Mouse (Mus musculus): ENCODE measurements around the gene Cblc.
"Not testable (repeated sequence)": the region's sequence is repeated elsewhere in the genome, so short reads cannot be mapped to it uniquely, and the experiment has no call there.

The Cblc gene

DNA sequence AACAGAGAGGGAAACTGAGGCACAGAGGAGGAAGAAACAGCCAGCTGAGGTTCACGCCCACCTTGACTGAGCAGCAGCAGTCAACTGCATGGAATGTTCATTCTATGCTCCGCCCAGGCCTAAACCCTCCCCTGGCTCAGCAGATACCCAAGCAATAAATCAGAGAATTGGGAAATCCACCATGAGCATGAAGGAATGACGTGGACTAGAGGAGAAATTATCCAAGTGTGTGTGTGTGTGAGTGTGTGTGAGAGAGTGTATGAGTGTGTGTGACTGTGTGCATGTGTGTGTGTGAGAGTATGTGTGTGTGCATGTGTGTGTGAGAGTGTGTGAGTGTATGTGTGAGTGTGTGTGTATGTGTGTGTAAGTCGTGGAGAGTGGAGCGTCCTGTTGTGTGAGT lies 21.8 kb upstream of the Cblc start:
- no peak for DNase-seq

- DNase-seq: no peak
These were observed 20.9 kb upstream of the Cblc start for GRCm38 (mm10) chr7:19817382-19818105.

GRCm38 (mm10) chr7:19816224-19816771 lies 19.7 kb upstream of the Cblc start:
- no peak for DNase-seq

DNA sequence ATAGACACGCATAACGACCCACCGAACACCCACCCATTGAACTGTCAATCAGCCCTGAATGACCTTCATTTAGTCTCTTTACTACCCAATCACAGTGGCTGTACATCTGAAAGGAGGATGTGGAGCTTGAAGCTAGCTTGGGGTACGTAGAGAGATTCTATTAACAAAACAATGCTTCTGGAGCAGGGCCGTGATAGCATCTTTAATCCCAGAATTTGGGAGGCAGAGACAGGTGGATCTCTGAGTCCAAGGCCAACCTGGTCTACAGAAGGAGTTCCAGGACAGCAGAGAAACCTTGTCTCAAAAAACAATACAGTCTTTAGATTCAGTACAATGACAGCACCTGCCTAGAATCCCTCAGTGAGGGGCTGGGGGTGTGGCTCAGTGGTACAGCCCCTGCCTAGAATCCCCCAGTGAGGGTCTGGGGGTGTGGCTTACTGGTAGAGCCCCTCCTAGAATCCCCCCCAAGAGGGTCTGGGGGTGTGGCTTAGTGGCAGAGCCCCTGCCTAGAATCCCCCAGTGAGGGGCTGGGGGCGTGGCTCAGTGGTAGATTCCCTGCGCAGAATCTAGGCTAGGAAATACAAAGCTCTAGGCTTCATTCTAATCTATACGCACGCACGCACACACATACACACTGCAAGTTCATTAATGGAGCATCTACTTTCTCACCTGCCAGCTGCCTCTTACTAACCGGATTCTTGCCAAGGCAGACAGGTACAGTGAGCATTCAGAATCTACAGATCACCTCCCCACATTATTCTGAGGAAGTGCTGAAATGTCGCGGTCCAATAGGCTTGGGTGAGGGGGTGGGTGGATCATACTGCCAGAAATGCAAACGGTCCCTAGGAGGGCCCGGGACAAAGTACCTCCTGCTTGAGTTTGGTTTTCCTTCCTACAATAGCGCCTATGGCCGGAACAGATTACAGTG lies 19.0 kb upstream of the Cblc start:
- no peak for DNase-seq

DNA sequence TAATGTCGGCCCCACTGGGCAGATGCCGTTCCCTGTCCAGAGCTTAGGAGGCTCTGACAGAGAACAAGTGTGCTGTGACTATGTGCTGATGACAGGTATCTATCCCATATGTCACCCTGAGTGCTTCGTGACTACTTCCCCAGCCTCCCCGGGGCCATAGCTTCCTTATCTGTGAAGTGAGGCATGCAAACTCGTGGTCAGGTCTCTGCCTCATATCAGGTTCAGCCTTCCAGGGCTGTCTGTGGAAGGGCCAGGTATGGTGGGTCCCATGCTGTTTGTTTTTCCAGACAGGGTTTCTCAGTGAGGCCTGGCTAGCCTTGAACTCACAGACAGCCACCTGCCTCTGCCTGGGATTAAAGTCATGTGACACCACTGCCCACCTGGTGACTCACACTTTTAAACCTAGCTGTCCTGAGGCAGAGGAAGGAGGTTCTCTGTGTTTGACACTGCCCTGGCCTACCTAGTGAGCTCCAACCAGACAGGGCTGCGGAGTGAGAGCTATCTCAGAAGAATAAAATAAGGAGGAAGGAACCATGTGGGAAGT lies 17.0 kb upstream of the Cblc start:
- DNase-seq: no peak

DNA sequence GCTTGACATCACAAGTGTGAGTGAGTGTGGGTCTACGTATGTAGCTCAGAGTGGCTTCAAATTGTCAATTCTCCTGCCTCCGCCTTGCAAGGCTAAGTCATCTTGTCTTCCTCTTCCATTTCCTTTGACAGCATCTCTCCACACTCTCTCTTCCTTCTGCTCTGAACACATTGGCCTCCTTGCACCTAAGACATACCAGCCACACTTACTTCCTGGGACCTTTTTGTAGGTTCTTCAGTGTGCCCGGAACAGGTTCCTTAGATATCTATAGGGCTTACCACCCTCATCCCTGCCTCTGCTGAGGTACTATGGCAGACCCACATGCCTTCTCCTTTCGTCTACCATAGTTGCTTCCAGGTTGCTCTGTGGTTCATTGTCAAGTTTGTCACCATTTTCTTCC lies 16.6 kb upstream of the Cblc start:
- no peak for DNase-seq

- DNase-seq: no peak
These were observed 14.5 kb upstream of the Cblc start for GRCm38 (mm10) chr7:19811114-19811513.

- DNase-seq: no peak
These were observed 12.8 kb upstream of the Cblc start for GRCm38 (mm10) chr7:19809369-19809768.

GRCm38 (mm10) chr7:19806356-19806969 lies 9.9 kb upstream of the Cblc start:
- no peak for DNase-seq

DNA sequence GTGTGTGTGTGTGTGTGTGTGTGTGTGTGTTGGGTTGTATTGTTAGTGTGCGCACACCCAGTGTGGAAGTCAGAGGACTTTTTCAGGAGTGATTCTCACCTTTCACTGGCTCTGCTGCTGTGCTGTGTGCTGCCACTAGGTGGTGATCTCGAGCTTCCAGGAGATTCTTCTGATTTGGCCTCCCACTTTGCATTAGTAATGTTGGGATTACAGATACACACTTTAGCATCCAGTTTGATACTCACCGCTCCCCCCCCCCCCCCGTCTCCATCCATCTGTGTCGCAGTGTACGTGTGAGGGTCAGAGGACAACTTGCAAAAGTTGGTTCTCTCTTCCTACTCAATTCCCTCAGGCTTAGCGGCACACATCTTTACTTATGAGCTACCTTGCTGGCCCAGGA lies 6.4 kb upstream of the Cblc start:
- DNase-seq: peak; percentile 25

- no peak for DNase-seq
These were observed 4.2 kb upstream of the Cblc start for GRCm38 (mm10) chr7:19800764-19801163.

DNA sequence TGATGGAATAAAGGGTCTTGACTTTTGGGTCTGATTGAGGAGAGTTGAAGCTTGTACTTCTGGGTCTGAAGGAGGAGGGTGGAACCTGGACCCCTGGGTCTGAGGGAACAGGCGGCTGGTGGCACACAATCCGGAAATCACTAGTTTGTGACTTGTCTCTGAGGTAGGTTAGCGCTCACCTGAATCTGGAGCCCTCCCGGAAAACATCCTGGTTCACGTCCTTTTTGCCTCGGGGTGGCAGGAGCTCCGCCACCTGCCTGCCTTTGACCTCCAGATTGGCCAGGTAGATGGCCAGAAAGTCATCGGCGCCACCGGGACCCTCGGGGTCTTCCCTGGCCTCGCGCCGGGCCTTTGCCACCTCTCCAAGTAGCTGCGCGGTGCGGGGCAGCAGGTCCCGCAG lies 355 bp downstream of the Cblc start:
- DNase-seq: no peak

GRCm38 (mm10) chr7:19795236-19795635 lies 1.4 kb downstream of the Cblc start:
- no peak for DNase-seq

GRCm38 (mm10) chr7:19792701-19793630 lies 3.6 kb downstream of the Cblc start:
- DNase-seq: no peak

GRCm38 (mm10) chr7:19791504-19791903 lies 5.1 kb downstream of the Cblc start:
- DNase-seq: not testable (repeated sequence)

DNA sequence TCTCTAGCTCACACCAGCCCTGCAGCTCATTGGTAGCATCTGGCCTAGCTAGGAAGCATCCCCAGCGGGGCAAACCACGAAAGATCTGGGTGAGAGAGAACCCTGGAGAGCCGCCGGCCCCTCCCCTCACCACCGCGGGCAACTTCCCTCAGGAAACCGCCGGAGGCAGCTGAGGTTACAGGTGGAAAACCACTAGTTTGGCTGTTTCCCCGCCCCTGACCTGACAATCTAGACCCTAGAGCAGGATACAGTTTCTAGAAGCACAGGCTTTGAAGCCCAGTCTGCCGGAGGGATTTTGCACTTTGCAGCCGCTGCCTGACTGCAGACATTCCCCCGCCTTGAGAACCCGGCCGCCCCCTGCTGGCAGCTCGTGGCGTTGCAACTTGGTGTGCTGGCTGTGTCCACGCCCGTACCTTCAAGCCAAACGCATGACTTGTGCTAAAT lies 6.7 kb downstream of the Cblc start:
- DNase-seq: peak; percentile 69

DNA sequence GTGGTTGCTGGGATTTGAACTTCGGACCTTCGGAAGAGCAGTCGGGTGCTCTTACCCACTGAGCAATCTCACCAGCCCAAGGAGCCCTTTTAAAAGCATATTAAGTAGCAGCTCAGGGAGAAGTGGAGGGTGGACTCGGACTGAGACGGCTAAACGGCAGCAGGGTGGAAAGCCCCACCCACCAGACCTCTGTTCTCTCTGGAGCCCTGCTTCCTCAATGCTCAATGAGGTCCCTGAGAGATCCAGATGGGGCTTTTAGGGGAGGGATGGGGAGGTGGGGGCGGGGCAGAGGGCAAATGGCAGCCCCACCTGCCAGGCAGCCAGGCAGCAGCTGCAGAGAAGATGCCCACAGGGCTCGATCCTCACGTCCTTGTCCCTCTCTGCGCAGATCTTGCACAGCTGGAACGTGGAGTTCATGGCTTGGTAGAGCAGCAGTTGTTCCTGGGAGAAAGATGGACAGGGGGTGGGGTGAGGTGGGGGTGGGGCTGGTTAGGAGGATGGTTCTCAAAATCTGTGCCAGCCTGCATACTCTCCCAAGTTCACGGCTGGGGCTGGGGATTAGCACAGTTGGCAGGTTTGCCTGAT lies 10.6 kb downstream of the Cblc start:
- no peak for DNase-seq

DNA sequence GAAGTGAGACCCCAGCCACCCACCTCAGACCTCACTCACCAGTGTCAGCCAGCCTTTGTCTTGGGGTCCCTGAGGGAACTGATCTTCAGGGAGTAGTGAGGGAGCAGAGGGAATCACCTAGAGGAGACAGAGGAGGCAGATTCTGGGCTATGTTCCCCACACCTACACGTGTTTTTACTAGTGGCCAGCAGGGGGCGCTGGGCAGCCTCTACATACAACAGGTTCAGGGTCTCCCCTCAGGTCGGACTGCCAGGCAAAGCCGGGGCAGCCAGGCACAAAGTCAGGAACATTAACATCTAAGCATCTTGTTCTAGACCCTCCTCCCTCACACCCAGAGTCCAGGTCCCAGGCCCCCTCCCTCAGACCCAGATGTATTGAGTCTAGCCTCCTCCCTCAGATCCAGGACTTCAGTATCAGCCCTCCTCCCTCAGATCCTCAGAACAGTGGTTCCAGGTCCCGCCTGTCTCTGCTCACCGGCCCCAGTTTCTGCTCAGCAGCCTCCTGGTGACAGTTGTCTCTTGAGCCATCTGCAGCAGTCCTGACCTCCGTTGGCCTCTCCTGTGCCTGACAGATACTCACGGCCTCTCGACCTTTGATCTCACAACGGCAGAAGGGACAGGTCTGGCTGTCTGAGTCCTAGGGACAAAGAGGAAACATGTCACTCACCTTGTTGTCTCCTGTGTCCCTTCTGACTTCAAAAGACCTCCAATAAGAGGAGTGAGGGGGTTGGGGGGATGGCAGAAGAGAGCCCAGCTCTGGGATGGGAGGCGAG lies 11.7 kb downstream of the Cblc start:
- DNase-seq: no peak

- DNase-seq: no peak
These were observed 13.0 kb downstream of the Cblc start for GRCm38 (mm10) chr7:19783630-19784029.

GRCm38 (mm10) chr7:19782645-19783044 lies 14.0 kb downstream of the Cblc start:
- DNase-seq: no peak

DNA sequence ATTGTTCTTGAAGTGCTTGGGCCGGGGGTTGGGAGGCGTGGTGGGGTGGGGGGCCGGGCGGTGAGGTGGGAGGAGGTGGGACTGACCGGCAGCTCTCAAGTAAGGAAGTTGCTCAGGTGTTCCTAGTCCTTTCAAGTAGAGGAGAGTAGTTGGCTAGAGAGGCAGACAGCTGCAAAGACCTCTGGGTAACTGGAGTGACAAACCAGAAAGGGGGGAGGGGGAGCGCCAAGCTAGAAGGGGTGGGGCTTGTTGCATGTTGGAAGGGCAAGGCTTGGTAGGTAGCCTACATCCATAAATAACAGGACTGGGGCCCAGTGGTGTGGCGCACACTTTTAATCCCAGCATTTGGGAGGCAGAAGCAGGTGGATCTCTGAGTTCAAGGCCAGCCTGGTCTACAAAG lies 14.9 kb downstream of the Cblc start:
- no peak for DNase-seq
